Mouse (Mus musculus) adrenal gland, adult (tissue): ENCODE results near the gene Styxl1.

Source experiments
- DNase-seq, 2 experiments: peaks; one replicate each; pipeline ENCODE4 v3.0.0; 2022 to 2023; ENCODE audit warnings: low spot score in 1 of 2; ENCODE audit not compliant: inconsistent age in 2 of 2

Styxl1 gene

GRCm38 (mm10) chr5:135702682-135703192 lies 75.4 kb downstream of the Styxl1 start:
- peak; percentile 68 to 90 for DNase-seq

DNA sequence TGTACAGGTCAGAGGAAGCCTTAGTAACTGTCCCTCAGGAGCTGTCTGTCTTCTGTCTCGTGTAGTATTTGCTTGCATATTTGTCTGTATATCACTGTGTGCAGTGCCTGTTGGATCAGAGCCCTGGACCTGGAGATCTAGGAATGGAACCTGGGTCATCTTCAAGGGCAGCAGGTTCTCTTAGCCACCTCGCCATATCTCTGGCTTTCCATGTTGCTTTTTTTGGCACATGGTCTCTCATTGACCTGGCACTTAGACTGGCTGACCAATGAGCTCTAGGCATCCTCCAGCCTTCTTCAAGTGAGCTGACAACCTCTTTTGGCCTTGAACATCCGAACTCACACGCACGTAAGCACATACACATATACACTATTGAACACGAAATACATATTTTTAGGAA lies 76.0 kb downstream of the Styxl1 start:
- no peak for DNase-seq

DNA sequence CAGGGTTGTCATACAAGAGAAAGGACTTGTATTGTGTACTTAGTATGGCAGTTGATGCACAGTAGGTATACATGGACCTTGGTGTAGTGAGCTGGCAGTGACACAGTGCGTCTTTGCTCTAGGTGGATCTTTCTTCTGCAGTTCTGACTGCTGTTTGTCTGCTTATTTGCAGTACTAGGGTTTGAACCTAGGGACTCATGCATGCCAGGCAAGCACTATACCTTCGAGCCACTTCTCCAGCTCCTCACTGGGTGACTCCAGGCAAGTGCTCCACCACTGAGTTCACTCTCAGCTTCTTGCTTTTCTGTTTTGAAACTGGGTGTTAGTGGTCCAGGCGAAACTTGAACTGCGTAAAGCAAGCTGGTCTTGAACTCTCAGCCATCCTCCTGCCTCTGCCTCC lies 76.6 kb downstream of the Styxl1 start:
- DNase-seq = peak in 1 of 2 experiments; percentile 50

- peak in 1 of 2 experiments; percentile 67 for DNase-seq
These were observed 80.5 kb downstream of the Styxl1 start for GRCm38 (mm10) chr5:135697711-135698111.
